Mouse (Mus musculus) neural tube, embryonic 15.5 days (tissue): ENCODE data around the gene Adcy1. TPM values are rescaled to one million over a fixed set of nuclear protein-coding genes. Genes with fewer than 3 reads are reported as not detected.

Source experiments
- ATAC-seq: fragments of 200-750 bp; cut with Nextera tagmentation; 2 replicates; pipeline ENCODE4 v1.8.0; 2017; ENCODE audit warnings: mild to moderate bottlenecking, moderate TSS enrichment, moderate library complexity; ENCODE audit not compliant: low FRiP score
- H3K27ac ChIP-seq: fragments of 300-500 bp; sonication (generic); replicated peaks from 2 replicates; pipeline ENCODE4 v1.5.1; 2015; ENCODE audit warnings: mild to moderate bottlenecking, inconsistent platforms
- H3K27me3 ChIP-seq: fragments of 300-500 bp; sonication (generic); replicated peaks from 2 replicates; pipeline ENCODE4 v1.6.1; 2015; ENCODE audit warnings: inconsistent platforms
- H3K36me3 ChIP-seq: fragments of 300-500 bp; sonication (generic); 2 replicates; pipeline ENCODE4 v1.6.1; 2015; ENCODE audit warnings: inconsistent platforms
- H3K4me1 ChIP-seq: fragments of 300-500 bp; sonication (generic); 2 replicates; pipeline ENCODE4 v1.6.1; 2015; ENCODE audit warnings: inconsistent platforms
- H3K4me2 ChIP-seq: fragments of 300-500 bp; sonication (generic); 2 replicates; pipeline ENCODE4 v1.6.1; 2015; ENCODE audit warnings: inconsistent platforms, mild to moderate bottlenecking, moderate library complexity
- H3K4me3 ChIP-seq: fragments of 300-500 bp; sonication (generic); replicated peaks from 2 replicates; pipeline ENCODE4 v1.5.1; 2015; ENCODE audit warnings: mild to moderate bottlenecking, inconsistent platforms
- H3K9ac ChIP-seq: fragments of 300-500 bp; sonication (generic); replicated peaks from 2 replicates; pipeline ENCODE4 v1.6.1; 2015; ENCODE audit warnings: mild to moderate bottlenecking, inconsistent platforms
- H3K9me3 ChIP-seq: fragments of 300-500 bp; sonication (generic); replicated peaks from 2 replicates; pipeline ENCODE4 v1.6.1; 2016; ENCODE audit warnings: inconsistent platforms
- WGBS: fragments of 180-500 bp; shearing (Covaris S2); methylation state at CpG from one replicate; pipeline ENCODE4 v1.1.7; 2015; ENCODE audit warnings: mixed read lengths; 5-methylcytosine and 5-hydroxymethylcytosine counted together
- polyA plus RNA-seq: library from polyadenylated mRNA; unstranded; fragments of >200 nt; fragmentation: Nextera tagmentation; extraction: Ambion mirVana; gene quantifications from 2 replicates; pipeline ENCODE4 v1.2.1, GENCODE M21; 2015

Gene Adcy1
- polyA plus RNA-seq, 1 experiment from 2014 or later, result 13.3 TPM

- Histone ChIP-seq H3K4me3 (no peak overlapping the region), H3K4me1 (no peaks in the 10 kb centered on the region), H3K4me2 (no peak overlapping the region), H3K27ac (no peak overlapping the region), H3K9me3 (no peaks in the 10 kb centered on the region), H3K9ac (no peak overlapping the region), H3K27me3 (no peaks in the 10 kb centered on the region), H3K36me3 (no peaks in the 10 kb centered on the region)
- no peak for ATAC-seq
- WGBS, result 89% methylated on average over 4 of the region's 4 CpGs
Measured at GRCm38 (mm10) chr11:7228107-7228506, 164.8 kb downstream of the Adcy1 start.

Other genes starting within 250 kb of the Adcy1 start
- gene Gm11983, start 225.8 kb upstream of the Adcy1 start, polyA plus RNA-seq, result 0.14 TPM in 1 of 2 replicates, not detected in the other
- gene Gm11985, start 125.1 kb downstream of the Adcy1 start, polyA plus RNA-seq, result not detected in 2 replicates
- gene Igfbp1, start 134.3 kb downstream of the Adcy1 start, polyA plus RNA-seq, result 0.10 and 0.38 TPM in 2 replicates
- 25.3 and 31.5 TPM in 2 replicates for gene Igfbp3, start 150.4 kb downstream of the Adcy1 start, polyA plus RNA-seq